Mouse (Mus musculus): ENCODE data around the gene Dock1. TPM values are rescaled to one million over a fixed set of nuclear protein-coding genes. Genes with fewer than 3 reads are reported as not detected.

The Dock1 gene
- polyA plus RNA-seq, 1 experiment from 2014 or later, result 36.4 TPM

- Histone ChIP-seq H3K4me2 (no peak overlapping the region), H3K4me1 (no peaks in the 10 kb centered on the region), H3K4me3 (no peak overlapping the region), H3K27ac (no peak overlapping the region), H3K9me3 (no peaks in the 10 kb centered on the region), H3K36me3 (peaks cover 5% of the 10 kb centered on the region; the same call in 1 of the 2 replicates), H3K27me3 (no peaks in the 10 kb centered on the region), H3K9ac (no peak overlapping the region)
- ATAC-seq (ENCODE audit: insufficient number of reproducible peaks, low FRiP score, low TSS enrichment, low read depth), result no peak
- 59% methylated on average over 6 of the region's 6 CpGs for WGBS
These were observed 406.9 kb downstream of the Dock1 start for GRCm38 (mm10) chr7:135077340-135077739.

GRCm38 (mm10) chr7:135077806-135078205, 407.4 kb downstream of the Dock1 start:
- Histone ChIP-seq H3K27me3 (no peaks in the 10 kb centered on the region), H3K4me1 (no peaks in the 10 kb centered on the region), H3K9ac (no peak overlapping the region), H3K27ac (no peak overlapping the region), H3K9me3 (no peaks in the 10 kb centered on the region), H3K4me2 (no peak overlapping the region), H3K36me3 (peaks cover 9% of the 10 kb centered on the region), H3K4me3 (no peak overlapping the region)
- no peak for ATAC-seq (ENCODE audit: insufficient number of reproducible peaks, low FRiP score, low TSS enrichment, low read depth)
- 51% methylated on average over 10 of the region's 10 CpGs for WGBS

GRCm38 (mm10) chr7:135083421-135083820, 413.0 kb downstream of the Dock1 start:
- Histone ChIP-seq H3K27me3 (no peaks in the 10 kb centered on the region), H3K9ac (no peak overlapping the region), H3K4me3 (no peak overlapping the region), H3K4me1 (no peaks in the 10 kb centered on the region), H3K36me3 (peaks cover 24% of the 10 kb centered on the region), H3K27ac (no peak overlapping the region), H3K4me2 (no peak overlapping the region), H3K9me3 (no peaks in the 10 kb centered on the region)
- ATAC-seq (ENCODE audit: insufficient number of reproducible peaks, low FRiP score, low TSS enrichment, low read depth), result no peak
- WGBS, result 94% methylated on average over 8 of the region's 8 CpGs

- ATAC-seq (ENCODE audit: insufficient number of reproducible peaks, low FRiP score, low TSS enrichment, low read depth), result no peak
- H3K4me1 ChIP-seq, result no peaks in the 10 kb centered on the region
- 86% methylated on average over 7 of the region's 7 CpGs for WGBS
- H3K27me3 ChIP-seq, result no peaks in the 10 kb centered on the region
- H3K27ac ChIP-seq, result no peak overlapping the region
- H3K36me3 ChIP-seq, result peaks cover 24% of the 10 kb centered on the region
- no peak overlapping the region for H3K4me3 ChIP-seq
- no peaks in the 10 kb centered on the region for H3K9me3 ChIP-seq
- H3K4me2 ChIP-seq, result no peak overlapping the region
- H3K9ac ChIP-seq, result no peak overlapping the region
These were observed 413.6 kb downstream of the Dock1 start for GRCm38 (mm10) chr7:135084069-135084468.

DNA sequence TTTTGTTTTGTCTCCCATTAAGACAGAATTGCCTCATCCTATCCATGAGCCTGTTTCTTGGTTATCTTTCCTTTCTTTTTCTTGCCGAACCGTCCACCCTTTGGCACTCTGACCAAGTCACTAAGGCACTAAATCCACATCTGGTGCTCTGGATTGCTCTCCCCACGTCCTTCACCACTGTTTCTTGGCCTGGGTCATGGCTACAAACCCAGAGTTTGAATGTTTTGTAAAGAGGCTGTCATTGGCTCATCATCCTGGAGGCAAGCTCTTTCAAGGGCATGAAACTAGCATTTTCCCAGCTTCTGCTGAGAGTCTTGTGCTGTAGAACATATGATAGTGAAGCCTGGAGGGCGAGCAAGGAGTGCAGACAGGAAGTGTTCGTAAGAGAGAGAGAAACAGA, 416.1 kb downstream of the Dock1 start:
- peaks cover 24% of the 10 kb centered on the region for H3K36me3 ChIP-seq

GRCm38 (mm10) chr7:135089626-135090025, 419.2 kb downstream of the Dock1 start:
- Histone ChIP-seq H3K36me3 (peaks cover 4% of the 10 kb centered on the region; the same call in 1 of the 2 replicates), H3K27ac (no peak overlapping the region), H3K4me1 (no peaks in the 10 kb centered on the region), H3K27me3 (no peaks in the 10 kb centered on the region), H3K4me3 (no peak overlapping the region), H3K9ac (no peak overlapping the region), H3K9me3 (no peaks in the 10 kb centered on the region), H3K4me2 (no peak overlapping the region)
- 84% methylated on average over 4 of the region's 4 CpGs for WGBS
- ATAC-seq (ENCODE audit: insufficient number of reproducible peaks, low FRiP score, low TSS enrichment, low read depth), result no peak

More for the DNA sequence above, 416.1 kb downstream of the Dock1 start:
- no peaks in the 10 kb centered on the region for H3K4me1 ChIP-seq
- 86% methylated on average over 5 of the region's 5 CpGs for WGBS
- no peak overlapping the region for H3K4me3 ChIP-seq
- H3K4me2 ChIP-seq, result no peak overlapping the region
- H3K27me3 ChIP-seq, result no peaks in the 10 kb centered on the region
- no peak for ATAC-seq (ENCODE audit: insufficient number of reproducible peaks, low FRiP score, low TSS enrichment, low read depth)
- no peak overlapping the region for H3K27ac ChIP-seq
- H3K9ac ChIP-seq, result no peak overlapping the region
- H3K9me3 ChIP-seq, result no peaks in the 10 kb centered on the region

DNA sequence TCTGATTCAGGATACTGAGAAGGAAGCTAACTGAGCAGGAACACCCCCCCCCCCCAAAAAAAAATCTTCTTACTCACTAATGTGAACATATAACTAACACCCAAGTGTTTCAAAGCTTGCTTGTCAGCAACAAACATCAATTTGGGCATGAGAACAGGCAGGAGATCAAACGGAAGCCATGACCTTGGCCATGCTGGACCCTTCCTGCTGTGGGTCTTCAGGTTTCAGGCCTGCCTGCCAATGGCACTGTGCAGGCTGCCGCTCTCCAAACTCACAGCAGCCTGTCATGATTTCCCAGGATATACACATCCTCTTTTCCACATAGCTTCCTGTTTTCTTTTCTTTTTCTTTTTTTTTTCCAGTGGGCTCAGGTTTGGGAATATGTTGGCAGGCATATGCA, 423.4 kb downstream of the Dock1 start:
- Histone ChIP-seq H3K9ac (no peak overlapping the region), H3K27me3 (no peaks in the 10 kb centered on the region), H3K4me2 (no peak overlapping the region), H3K27ac (no peak overlapping the region), H3K4me3 (no peak overlapping the region), H3K36me3 (peaks cover 12% of the 10 kb centered on the region), H3K4me1 (no peaks in the 10 kb centered on the region), H3K9me3 (no peaks in the 10 kb centered on the region)
- no peak for ATAC-seq (ENCODE audit: insufficient number of reproducible peaks, low FRiP score, low TSS enrichment, low read depth)
- 47% methylated on average over 2 of the region's 2 CpGs for WGBS

DNA sequence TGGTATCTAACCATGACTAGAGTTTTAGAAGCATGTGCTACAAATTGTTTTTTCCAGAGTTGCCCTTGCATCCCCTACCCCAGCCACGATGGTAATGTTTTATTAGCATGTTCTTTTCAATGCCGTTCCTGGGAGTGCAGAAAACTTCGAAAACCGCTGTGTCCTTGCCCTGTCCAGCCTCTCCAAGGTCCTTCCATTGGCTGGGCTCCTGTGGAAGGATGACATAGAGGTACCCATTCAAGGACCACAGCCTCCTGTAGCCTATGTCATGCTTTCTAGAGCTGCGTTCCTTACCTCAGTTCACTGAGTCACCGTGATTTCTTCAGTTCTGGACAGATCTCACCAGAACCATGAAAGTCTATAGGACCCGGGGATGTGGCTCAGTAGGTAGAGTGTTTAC, 431.5 kb downstream of the Dock1 start:
- Histone ChIP-seq H3K4me1 (no peaks in the 10 kb centered on the region), H3K9me3 (no peaks in the 10 kb centered on the region), H3K27ac (no peak overlapping the region), H3K27me3 (no peaks in the 10 kb centered on the region), H3K4me2 (no peak overlapping the region), H3K4me3 (no peak overlapping the region), H3K36me3 (peaks cover 30% of the 10 kb centered on the region), H3K9ac (no peak overlapping the region)
- no peak for ATAC-seq (ENCODE audit: insufficient number of reproducible peaks, low FRiP score, low TSS enrichment, low read depth)
- WGBS, result 90% methylated on average over 7 of the region's 7 CpGs

- H3K36me3 ChIP-seq, result peaks cover 51% of the 10 kb centered on the region
- 76% methylated on average over 3 of the region's 3 CpGs for WGBS
- H3K4me1 ChIP-seq, result no peaks in the 10 kb centered on the region
- no peak overlapping the region for H3K27ac ChIP-seq
- no peaks in the 10 kb centered on the region for H3K27me3 ChIP-seq
- ATAC-seq (ENCODE audit: insufficient number of reproducible peaks, low FRiP score, low TSS enrichment, low read depth), result no peak
- no peak overlapping the region for H3K4me2 ChIP-seq
- no peak overlapping the region for H3K4me3 ChIP-seq
- H3K9me3 ChIP-seq, result no peaks in the 10 kb centered on the region
- no peak overlapping the region for H3K9ac ChIP-seq
These were observed 436.1 kb downstream of the Dock1 start for GRCm38 (mm10) chr7:135106536-135106935.

DNA sequence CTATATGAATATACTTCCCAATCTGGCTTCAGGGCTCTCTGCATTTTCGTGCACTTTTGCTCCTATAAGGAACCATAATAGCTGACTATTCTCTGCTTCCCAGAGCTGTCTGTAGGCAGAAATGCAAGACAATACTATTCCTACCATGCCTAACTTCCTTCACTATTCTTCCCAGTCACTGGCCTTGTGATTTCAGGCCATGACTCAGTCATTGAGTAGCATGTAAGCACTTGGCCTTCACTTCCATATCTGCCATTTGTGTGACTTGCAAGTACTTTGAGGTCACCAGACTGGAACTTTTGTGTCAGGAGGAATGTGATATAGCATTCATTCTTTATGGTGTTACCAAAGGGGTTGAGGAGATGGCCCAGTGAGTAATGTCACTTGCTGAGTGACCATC, 439.9 kb downstream of the Dock1 start:
- ATAC-seq (ENCODE audit: insufficient number of reproducible peaks, low FRiP score, low TSS enrichment, low read depth), result no peak
- H3K27me3 ChIP-seq, result no peaks in the 10 kb centered on the region
- 88% methylated on average over 1 of the region's 1 CpGs for WGBS
- no peak overlapping the region for H3K4me2 ChIP-seq
- no peak overlapping the region for H3K27ac ChIP-seq
- H3K36me3 ChIP-seq, result peaks cover 43% of the 10 kb centered on the region
- no peak overlapping the region for H3K9ac ChIP-seq
- H3K4me3 ChIP-seq, result no peak overlapping the region
- no peaks in the 10 kb centered on the region for H3K4me1 ChIP-seq
- H3K9me3 ChIP-seq, result no peaks in the 10 kb centered on the region

DNA sequence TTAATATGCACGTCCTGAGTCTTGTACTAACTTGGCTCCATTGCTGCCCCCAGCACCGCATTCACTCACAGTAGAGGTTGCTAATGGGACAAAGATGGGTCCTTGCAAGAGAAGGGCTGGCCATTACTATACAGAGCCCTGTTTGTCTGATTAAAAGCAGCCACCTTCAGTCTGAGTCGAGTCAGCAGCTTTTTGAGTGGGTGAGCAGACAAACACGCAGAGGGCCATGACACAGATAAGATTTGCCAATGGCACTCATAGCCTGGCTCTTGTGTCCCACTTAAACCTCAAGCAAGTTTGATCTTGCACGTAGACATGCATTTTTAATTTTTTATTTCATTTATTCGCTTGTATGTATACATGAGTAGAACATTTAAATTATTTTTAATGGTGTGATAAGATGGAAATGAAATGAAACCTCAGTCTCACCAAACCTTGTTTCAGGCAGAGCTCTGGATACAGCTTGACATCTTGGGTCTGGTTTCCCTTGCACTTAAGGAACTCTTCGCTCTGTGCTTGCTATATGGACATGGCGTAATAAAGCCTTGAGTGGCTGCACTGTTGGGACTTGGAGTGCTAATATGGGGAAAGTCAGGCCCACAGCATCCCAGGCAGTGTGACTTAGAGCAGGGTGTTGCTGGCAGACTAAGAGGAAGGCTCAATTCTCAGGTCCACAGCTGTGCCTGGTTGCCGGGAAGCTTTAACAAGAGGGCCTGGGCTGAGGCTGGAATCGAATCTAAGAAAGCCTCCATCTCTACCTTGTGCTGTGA, 455.0 kb downstream of the Dock1 start:
- no peaks in the 10 kb centered on the region for H3K4me1 ChIP-seq
- H3K4me3 ChIP-seq, result no peak overlapping the region
- peaks cover 15% of the 10 kb centered on the region for H3K36me3 ChIP-seq
- no peak overlapping the region for H3K4me2 ChIP-seq
- H3K27me3 ChIP-seq, result no peaks in the 10 kb centered on the region
- 85% methylated on average over 10 of the region's 10 CpGs for WGBS
- H3K9me3 ChIP-seq, result no peaks in the 10 kb centered on the region
- no peak overlapping the region for H3K27ac ChIP-seq
- no peak overlapping the region for H3K9ac ChIP-seq
- ATAC-seq (ENCODE audit: insufficient number of reproducible peaks, low FRiP score, low TSS enrichment, low read depth), result no peak

DNA sequence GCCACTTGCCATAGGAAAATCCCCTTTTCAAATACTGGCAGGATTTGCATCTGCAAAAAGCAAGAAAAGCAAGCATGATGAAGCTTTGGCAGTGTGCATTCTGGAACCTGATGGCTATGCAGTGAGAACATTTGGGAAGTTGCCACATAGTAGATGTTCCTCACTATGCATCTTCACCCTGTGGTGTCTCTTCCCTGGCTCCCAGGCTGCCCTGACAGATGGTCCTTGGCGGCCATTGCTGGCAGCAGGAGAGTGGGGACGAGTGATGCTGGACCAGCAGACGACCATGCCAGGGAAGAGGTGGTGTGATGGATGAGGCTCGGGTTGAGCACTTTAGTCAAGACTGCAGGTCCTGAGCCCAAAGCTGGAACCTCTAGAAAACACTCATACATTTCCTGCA, 462.0 kb downstream of the Dock1 start:
- 83% methylated on average over 4 of the region's 4 CpGs for WGBS
- no peak for ATAC-seq (ENCODE audit: insufficient number of reproducible peaks, low FRiP score, low TSS enrichment, low read depth)
- no peaks in the 10 kb centered on the region for H3K27me3 ChIP-seq
- peaks cover 33% of the 10 kb centered on the region for H3K36me3 ChIP-seq
- no peaks in the 10 kb centered on the region for H3K9me3 ChIP-seq
- no peak overlapping the region for H3K4me3 ChIP-seq
- no peak overlapping the region for H3K9ac ChIP-seq
- no peak overlapping the region for H3K4me2 ChIP-seq
- H3K27ac ChIP-seq, result no peak overlapping the region
- H3K4me1 ChIP-seq, result 0 out of 2 replicates have a peak, but pooled peaks cover 6% of the 10 kb centered on the region

All from limb, embryonic 15.5 days (tissue).